Mouse (Mus musculus): ENCODE results near the gene M1ap.

Gene M1ap

DNA sequence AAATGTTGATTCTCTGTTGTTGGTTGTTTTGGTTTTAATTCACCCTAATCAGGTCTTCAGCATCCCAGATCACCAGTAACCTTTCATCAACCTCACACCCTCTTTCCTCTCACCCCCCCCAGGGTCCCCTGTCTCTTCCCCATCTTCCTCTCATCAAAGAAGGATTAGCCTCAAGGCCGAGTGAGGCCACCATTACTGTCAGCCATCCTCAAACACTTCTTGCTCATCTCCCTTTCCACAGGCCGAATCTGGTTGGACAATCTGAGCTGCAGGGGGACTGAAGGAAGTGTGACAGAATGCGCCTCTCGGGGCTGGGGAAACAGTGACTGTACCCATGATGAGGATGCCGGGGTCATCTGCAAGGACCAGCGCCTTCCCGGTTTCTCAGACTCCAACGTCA lies 90.5 kb downstream of the M1ap start:
- DNase-seq (ENCODE audit: low spot score): no peak

DNA sequence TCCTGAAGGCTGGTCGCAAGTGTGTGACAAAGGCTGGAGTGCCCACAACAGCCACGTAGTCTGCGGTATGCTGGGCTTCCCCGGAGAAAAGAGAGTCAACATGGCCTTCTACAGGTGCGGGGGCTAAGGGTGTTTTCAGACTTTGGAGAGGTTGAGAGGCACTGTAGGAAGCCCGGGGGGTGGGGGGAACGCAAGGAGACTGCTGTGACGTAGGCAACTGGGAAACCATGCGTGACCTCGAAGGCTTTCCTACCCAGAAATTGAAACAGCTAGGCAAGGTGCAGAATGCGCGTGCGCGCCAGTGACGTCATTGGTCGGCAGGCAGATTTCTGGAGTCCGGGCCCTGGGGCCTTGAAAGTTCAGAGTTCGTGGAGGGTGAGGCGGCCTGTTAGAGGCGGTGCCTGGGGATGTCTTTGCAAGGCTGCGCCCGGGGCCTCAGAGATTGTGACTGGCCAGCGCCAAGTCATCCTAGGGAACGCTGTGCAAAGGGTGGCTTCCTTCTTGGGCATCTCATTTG lies 91.9 kb downstream of the M1ap start:
- DNase-seq (ENCODE audit: low spot score): peak; percentile 86

DNA sequence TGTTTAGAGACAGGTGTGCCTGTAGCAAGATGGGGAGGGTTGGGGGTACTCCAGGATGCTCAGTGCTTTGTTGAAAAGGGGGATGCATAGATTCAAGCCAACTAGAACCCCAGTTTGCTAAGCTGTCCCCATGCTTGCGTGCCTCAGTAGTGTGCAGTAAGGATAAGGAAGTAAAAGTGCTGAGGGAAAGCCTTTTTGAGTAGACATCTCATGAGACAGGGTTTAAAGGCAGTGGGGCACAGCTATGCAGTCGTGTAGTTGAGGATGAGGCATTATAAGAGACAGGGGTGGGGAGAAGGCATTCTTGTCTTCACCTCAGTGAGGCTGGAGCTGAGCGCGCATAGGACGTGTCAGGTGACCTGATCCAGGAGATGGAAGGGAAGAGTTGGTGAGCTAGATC lies 93.9 kb downstream of the M1ap start:
- no peak for DNase-seq (ENCODE audit: low spot score)

DNA sequence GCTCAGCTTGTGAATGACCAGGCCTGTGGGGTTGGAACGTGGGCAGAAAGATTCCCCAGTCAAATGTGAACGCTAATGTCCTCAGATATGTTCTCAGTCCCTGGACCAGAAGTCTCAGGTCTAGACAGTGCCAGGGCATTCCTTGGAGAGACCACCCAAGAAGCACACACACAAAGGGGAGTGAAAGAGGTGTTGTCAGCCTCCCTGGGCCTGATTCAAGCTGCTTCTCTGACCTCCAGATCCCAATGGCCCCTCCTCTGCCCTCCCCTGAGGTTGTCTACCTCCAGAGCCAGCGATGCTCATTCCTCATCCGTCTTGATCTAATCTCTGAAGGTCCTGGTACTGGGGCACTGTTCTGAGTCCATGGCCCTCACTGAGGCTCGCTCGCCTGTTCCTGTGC lies 96.9 kb downstream of the M1ap start:
- DNase-seq (ENCODE audit: low spot score): no peak

DNA sequence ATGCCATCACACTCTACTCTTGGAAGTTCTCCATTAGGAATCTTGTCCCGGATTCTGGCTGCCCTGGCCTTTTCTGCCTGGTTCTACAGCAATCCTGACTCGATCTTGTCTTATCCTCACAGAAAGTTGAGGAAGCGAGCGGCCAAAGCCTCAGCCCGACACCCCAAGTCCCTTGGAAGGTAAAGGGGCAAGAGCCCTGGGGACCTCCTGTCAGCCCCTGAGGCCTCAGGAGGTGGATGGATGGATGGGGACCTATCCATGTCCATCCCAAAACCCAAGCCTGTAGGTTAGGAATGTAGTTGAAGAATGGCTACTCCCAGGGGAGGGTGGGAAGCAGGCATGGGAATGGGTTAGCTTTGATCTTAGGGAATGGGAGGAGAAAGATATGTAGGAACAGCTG lies 97.3 kb downstream of the M1ap start:
- DNase-seq (ENCODE audit: low spot score): no peak

DNA sequence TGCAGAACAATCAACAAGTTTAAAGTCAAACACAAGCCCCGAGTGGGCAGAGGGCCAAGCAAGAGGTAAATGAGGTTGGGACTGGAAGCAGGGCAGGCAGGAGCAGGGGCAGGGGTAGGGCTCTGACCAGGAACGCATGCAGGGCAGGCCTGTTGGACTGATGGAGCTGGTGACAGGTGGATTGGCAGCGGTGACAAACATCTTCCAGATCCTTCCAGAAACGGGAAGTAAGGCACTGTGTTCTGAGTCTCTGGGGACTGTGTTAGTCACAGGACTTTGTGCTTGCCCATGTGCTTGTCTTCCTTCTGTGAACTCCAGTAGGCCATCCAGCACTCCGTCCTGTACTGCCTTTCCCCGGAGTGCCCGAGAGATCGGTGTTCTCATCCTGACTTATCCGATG lies 98.0 kb downstream of the M1ap start:
- no peak for DNase-seq (ENCODE audit: low spot score)

DNA sequence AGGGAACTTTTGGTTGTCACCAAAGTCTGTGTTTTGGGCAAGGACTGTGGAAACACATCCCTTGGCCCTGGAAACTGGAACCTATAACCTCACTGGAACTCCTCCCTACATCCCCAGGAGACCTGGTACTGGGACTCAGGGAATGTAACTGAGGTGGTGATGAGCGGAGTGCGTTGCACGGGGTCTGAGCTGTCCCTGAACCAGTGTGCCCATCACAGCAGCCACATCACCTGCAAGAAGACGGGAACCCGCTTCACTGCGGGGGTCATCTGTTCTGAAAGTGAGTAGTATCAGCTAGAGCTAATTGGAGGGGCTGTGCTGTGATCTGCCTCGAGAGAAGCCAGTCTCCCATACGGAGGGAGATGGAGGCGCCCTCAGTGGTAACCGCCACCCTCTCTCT lies 102.7 kb downstream of the M1ap start:
- no peak for DNase-seq (ENCODE audit: low spot score)

DNA sequence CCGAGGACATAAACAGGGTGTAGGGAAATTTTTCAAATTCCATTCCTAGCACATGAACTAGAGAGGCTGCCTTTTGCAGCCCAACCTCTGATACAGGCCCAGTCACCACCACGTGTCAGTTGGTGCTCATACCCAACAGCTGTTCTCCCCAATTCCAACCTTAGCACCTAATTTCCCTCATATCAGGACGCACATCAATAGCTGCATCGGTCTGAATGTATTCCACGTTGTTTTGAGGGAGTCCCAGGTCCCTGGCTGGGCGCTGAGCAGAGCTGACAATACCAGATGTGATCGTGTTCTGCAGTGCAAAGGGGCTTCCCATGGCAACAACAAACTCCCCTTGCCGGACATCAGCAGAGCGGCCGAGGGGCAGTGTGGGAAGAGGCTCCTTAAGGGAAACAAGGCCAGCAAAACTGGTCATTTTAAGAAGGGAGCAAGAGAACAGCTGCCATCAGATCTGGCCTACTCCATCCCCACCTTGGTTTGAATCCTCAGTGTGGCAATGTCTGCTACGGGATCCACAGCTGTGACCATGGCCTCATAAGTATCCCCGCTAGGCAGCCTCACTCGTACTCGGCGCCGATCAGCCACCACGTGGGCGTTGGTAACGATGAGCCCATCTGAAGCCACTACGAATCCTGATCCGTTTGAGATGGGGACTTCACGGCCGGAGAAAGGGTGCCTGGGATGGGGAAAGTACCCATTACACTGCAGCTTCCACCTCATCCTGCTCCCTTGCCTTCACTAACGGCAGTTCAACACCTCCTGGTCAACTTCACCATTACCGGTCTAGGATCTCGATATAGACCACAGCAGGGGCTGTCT lies 106.6 kb downstream of the M1ap start:
- no peak for DNase-seq (ENCODE audit: low spot score)

DNA sequence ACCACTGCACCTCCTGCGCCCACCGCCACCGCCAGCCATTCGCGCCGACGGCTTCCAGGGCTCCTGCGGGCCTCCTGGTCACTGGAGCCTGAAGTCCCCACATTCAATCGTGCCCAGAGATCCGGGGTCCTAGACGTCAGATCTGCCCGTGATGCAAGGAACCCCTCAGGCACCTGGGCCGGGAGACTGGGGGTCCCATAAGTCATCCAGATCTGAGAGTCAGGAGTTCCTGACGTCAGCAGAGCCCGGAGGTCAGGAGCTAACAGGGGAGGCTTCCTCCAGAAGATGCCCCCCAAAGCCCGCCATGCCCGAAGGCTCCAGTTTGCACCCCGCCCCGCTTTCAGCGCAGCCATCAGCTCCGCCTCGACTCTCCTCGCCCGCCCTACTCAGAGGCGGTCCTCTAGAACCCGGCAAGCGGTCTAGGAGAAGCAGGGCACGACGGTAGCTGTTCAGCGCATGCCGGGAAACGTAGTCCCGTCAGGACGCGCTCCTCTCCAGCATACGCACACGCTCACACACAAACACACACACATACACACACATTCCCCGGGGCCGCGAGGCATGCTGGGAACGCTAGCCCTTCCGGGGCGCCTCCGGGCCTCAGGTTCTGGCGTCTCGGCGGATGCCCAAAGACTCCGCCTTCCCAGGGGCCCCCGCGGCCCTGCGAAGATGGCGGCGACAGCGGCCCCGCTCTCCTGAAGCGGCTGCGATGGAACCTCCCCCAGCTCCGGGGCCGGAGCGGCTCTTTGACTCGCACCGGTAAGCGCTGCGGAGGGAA lies 107.6 kb downstream of the M1ap start, which contains the start of gene Aup1:
Gene Aup1, plus strand, starts transcription at position 448 of the 778 bp plus-strand sequence.
- peak; percentile 97 for DNase-seq (ENCODE audit: low spot score)

DNA sequence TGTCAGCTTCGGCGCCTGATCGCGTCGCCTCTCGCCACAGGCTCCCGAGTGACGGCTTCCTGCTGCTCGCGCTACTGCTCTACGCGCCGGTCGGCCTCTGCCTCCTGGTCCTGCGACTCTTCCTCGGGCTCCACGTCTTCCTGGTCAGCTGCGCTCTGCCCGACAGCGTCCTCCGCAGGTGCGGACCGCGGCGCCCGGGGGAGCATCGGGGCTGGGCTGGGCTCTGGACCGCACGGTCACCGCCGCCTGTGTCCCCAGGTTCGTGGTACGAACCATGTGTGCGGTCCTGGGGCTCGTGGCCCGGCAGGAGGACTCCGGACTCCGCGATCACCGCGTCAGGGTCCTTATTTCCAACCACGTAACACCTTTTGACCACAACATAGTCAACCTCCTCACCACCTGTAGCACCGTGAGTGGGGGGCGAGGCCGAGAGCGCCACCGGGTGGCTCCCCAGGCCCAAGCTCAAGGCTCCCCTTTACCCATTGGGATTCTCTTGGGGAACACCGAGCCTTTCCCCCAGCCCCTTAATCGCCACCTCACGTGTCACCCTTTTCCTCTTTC lies 108.2 kb downstream of the M1ap start, which contains the start of gene Htra2:
Gene Htra2, minus strand, starts transcription at position 403 of the 561 bp plus-strand sequence.
- DNase-seq (ENCODE audit: low spot score): peak; percentile 63

DNA sequence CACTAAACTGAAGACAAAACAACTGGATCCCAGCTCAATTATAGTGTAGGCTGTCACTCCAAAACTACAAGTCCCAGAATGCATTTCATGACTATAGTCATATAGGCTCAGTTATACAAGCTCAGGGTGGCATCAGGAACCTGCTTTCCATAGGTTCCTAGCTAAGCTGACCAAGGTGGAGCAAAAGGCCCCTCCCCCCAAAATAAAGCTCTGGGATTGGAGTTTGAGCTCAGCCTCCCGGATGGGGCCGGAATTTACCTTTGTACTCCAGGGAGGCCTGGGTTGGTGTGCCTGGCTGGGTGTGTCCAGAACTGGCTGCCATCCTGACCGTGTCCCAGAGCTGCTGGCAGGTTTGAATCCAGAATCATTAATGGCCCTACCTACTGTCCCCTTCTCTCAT lies 111.1 kb downstream of the M1ap start, which contains the start of gene Dqx1:
Gene Dqx1, plus strand, starts transcription at position 55 of the 400 bp plus-strand sequence.
- no peak for DNase-seq (ENCODE audit: low spot score)

DNA sequence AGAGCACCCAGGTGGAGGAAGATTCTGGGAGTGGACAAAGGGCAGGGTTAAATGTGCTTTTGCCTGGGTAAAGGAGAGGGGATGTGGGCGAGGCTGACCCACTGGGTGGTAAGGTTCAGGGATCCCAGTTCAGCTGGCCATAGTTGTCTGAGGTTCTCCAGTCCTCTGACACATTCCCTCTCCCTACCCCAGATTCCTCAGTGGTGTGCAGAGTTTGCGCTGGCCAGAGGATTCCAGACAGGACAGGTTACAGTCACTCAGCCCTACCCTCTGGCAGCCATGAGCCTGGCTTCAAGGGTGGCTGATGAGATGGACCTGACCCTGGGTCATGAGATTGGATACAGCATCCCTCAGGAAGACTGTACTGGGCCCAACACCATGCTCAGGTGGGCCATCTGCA lies 112.0 kb downstream of the M1ap start:
- no peak for DNase-seq (ENCODE audit: low spot score)

DNA sequence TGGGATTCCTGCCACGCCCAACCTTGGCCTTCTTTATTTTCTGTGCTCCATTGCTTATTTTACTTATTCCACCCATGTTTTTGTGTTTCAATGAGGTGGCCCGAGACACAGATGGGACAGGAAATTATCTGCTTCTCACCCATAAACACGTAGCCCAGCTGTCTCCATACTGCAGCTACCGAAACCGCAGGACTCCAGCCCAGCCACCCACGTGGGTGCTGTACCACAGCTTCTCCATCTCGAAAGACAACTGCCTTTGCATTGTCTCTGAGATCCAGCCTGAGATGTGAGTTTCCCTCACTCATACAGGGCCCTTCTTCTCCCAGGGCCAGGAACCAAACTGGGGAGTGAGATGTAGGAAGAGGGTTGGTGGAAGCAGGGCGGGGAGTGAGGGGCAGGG lies 119.3 kb downstream of the M1ap start:
- no peak for DNase-seq (ENCODE audit: low spot score)

DNA sequence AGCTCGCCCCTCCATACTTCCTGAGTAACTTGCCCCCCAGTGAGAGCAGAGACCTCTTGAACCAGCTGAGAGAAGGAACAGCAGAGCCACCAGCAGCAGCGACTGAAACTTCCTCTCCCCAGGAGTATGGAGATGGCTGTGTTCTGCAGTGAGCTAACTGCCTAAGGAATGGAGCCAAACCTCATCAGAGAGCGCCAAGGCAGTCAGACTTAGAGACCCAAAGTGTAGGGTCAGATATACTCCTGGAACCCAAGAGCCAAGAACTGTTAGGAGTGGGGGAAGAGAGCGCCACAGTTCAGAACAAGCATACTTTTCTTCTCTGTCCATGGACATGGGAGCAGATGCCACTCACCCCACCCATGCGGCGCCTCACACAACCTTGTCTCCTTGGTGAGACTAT lies 119.7 kb downstream of the M1ap start:
- DNase-seq (ENCODE audit: low spot score): no peak

DNA sequence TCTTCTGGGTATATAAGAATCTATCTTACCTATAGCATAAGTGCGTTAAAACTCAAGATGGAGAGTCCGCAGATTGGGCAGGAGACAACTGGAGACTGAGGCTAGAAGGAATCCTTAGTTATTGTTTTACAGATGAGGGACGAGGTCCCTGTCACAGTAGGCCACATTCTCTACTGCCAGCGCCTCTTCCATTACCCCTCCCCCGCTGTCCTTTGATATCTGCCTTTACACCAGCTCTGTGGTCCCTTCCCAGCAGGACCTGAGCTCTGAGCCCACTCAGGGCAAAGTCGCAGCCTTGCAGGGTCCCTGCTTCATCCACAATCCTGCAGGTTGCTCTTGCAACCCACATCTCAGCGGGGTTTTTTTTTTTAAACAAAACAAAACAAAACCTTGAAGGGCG lies 121.5 kb downstream of the M1ap start:
- no peak for DNase-seq (ENCODE audit: low spot score)

DNA sequence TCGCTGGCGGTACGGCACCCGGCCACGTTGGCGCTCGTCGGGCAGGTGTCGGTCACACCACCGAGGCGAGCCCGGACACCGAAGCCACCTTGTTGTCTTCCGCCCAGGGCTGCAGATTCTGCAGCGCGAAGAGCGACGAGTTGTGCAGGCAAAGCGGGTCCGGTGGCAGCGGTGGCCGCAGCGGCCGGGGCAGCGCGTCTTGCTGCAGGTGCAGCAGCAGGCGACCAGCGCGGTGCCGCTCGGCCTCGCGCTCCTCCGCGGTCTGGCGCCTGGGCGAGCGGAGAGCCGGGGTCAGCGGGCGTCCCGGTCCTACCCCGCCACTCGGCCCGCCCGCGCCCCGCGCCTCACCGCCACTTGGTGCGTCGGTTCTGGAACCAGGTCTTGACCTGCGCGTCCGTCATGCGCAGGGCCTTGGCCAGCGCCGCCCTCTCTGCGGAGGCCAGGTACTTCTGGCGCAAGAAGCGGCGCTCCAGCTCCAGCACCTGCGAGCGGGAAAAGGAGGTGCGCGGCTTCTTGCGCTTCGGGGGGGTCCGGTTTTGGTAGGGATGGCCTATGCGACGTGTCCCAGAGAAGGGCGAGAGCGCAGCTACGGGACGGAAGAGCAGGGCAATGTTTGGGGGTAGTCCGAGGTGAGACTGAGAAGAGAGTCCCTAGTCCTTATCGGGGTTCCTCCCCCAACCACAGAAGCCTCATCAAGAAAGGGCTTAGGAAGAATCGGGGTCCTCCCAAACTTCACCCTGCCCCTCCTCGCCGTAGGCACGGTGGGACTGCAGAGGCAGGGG lies 122.2 kb downstream of the M1ap start:
- no peak for DNase-seq (ENCODE audit: low spot score)

DNA sequence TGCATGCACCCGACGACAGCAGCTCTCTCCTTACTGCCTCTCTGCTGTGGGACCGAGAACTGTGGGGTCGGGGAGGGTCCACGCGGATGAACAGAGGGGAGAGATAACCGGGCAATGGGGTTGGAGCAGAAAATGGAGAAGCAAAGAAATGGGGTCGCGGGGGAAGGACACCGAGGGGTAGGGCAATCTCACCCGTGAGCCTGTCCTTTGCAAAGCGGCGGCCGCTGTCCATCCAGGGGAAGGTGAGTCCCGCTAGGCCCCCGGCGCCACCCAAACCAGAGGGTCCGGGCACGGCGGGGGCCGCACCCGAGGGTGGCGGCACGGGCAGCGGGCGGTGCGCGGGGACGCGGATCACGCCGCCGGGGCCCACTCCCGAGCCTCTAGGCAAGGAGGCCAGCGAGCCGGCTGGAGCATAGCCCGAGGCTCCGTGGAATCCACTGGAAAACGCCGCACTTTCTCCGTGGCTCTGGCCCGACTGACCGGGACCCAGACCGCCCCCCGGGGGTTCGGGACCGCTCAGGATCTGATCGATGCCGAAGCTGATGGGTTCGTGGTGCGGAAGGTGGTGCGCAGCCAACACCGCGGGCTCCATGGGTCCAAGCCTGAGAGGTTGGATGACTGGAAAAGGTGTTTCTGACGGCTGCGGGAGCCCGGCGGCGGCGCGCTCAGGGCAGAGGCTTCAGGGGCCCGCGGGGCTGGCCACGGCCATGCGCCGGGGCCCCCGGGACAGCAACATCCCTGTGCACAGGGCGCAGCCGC lies 123.0 kb downstream of the M1ap start:
- no peak for DNase-seq (ENCODE audit: low spot score)

DNA sequence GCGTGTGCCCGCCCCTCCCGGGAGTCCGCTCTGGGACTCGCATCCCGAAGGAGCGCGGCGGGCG lies 123.4 kb downstream of the M1ap start, which contains the start of gene Tlx2:
Gene Tlx2, minus strand, starts transcription at position 47 of the 64 bp plus-strand sequence.
- no peak for DNase-seq (ENCODE audit: low spot score)

DNA sequence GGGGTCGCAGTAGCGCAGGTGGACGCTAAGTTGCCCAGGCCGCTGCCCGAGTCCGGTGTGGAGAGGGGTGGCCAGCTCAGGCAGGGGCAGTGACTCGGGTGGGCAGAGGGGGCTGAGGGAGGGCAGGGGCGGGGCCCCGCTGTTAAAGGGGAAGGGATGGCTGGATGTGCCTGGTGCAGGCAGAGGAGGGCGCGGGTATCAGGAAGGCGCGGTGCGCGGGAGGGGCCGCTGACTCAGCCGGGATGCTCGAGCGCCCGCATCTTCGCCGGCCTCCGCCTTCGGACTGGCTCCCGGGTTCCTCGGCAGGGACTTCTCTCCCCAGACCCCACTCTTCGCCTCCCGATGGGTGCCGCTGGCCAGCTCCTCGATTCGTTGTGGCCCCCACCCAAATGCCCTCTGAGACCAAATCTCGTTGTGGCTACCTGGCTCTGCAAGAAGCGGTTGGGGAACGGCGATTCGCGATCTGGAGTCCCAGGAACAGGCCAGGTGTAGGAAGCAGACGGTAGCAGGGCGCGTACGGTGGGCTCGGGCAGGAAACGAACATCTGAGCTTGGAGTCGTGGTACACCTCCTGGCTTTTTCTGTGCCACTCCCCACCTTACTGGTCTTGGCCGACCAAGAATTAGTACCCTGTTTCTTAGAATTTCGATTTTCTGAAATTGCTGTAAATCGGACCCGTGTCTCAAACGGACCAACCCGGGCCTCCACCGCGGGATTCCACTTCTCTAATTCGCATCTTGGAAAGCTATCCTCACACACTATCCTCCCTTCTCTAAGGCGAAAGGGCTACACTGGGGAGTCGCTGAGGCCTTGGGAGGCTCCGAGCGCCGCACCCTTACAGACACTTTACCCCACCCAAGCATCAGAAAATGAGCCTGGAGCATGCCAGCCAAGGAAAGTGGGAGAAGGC lies 123.9 kb downstream of the M1ap start:
- no peak for DNase-seq (ENCODE audit: low spot score)

DNA sequence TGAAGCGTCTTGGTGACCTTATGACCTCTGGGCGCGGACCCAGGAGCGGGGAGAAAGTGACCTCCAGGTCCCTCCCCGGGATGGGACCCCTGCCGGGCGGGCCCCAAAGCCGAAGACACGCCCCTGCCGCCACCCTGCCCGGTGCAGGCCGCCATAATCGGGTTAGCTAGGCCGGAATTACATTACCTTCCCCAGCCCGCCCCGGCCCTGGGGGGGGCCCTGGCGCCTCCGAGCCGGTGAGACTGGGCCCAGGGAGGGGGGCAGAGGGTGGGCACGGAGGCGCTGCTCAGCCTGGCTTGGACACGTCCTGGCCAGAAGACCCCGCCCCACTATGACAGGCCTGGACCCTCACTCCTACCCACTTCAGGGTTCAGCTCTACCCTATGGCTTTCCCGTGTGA lies 124.5 kb downstream of the M1ap start:
- no peak for DNase-seq (ENCODE audit: low spot score)

DNA sequence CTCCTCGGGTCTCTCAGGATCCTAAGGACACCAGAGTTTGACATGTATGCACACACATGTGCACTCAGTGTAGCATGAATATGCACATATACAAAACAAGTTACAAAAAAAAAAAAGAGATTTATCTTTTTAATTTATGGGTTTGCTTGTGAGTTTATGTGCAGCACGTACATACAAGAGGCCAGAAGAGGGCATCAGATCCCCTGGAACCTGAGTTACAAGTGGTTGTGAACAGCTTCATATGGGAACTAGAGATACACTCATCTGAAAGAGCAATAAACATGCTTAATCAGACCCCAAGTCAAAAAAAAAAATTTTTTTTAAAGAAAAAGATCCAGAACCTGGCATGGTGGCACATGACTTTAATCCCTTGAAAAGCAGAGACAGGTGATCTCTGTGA lies 128.3 kb downstream of the M1ap start:
- no peak for DNase-seq (ENCODE audit: low spot score)
